17 mouse cellular contexts compared by ENCODE assay signal in the genomic region with DNA sequence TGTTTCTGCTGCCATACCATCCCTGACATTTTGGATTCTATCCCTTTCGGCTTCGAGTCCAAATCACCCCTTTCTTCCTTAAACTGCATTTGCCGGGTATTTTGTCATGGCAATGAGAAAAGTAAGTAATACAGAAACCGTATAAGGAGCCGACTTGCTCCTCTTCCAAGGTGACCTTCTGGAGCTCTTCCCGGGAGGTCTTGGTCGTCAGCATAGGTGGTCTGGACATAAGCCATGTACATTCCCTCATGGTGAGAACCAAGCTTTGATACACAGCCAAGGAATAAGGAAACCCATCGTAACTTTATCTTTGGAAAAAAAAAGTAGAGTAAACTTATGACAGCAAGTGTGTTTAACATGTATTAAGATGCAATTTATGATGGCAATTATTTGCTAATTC.
"Had no signal": no experiment of that assay in that cellular context is flagged by ENCODE, and none has a peak within 500 bp of the region (broad histone marks: within the 10 kb centered on the region; RNA-seq: fewer than 3 reads in every experiment).

No protein-coding gene starts in this region.

- H3K9ac ChIP-seq: neural tube, embryonic 12.5 days; neural tube, embryonic 13.5 days; neural tube, embryonic 15.5 days; stomach, embryonic 15.5 days had no signal

- H3K27me3 ChIP-seq: neural tube, embryonic 12.5 days; neural tube, embryonic 13.5 days; neural tube, embryonic 15.5 days; stomach, embryonic 15.5 days had no signal

- H3K4me3 ChIP-seq: neural tube, embryonic 12.5 days; neural tube, embryonic 13.5 days; neural tube, embryonic 15.5 days; stomach, embryonic 15.5 days had no signal

- H3K9me3 ChIP-seq: neural tube, embryonic 12.5 days; stomach, embryonic 15.5 days had no signal

- H3K36me3 ChIP-seq: neural tube, embryonic 12.5 days; neural tube, embryonic 13.5 days; neural tube, embryonic 15.5 days; stomach, embryonic 15.5 days had no signal

- H3K4me2 ChIP-seq: neural tube, embryonic 12.5 days; neural tube, embryonic 13.5 days; neural tube, embryonic 15.5 days; stomach, embryonic 15.5 days had no signal

- DNase-seq: retina, postnatal 1 day; right cerebral cortex, adult 18-20 months; right cerebral cortex, postnatal 14 days; right cerebral cortex, postnatal 25 days; right cerebral cortex, postnatal 4 days; spleen, adult 18-20 months; thymus, adult 18-20 months; thymus, adult 2 months; thymus, postnatal 14 days; thymus, postnatal 25 days; thymus, postnatal 36 days; thymus, postnatal 4 days had no signal

- H3K27ac ChIP-seq: neural tube, embryonic 12.5 days; neural tube, embryonic 13.5 days; neural tube, embryonic 15.5 days; stomach, embryonic 15.5 days; stomach, postnatal 0 days had no signal

- H3K4me1 ChIP-seq: neural tube, embryonic 12.5 days; neural tube, embryonic 13.5 days; neural tube, embryonic 15.5 days; stomach, embryonic 15.5 days had no signal
